Mouse (Mus musculus) spleen, postnatal 10 days (tissue): ENCODE results near the gene Timd4.

Source experiments
- DNase-seq, 2 experiments: peaks; one replicate each; pipeline ENCODE4 v3.0.0; 2021 to 2022; ENCODE audit warnings: low spot score in 2 of 2

Gene Timd4

GRCm38 (mm10) chr11:46810511-46810910 is at the start of gene Timd4:
TSS of gene Timd4 (plus strand) at chr11:46810800.
- no peak for DNase-seq

GRCm38 (mm10) chr11:46776879-46777278 is 33.7 kb upstream of the Timd4 start:
- DNase-seq: no peak

- DNase-seq: no peak
These were observed 30.8 kb upstream of the Timd4 start for GRCm38 (mm10) chr11:46779811-46780210.

DNA sequence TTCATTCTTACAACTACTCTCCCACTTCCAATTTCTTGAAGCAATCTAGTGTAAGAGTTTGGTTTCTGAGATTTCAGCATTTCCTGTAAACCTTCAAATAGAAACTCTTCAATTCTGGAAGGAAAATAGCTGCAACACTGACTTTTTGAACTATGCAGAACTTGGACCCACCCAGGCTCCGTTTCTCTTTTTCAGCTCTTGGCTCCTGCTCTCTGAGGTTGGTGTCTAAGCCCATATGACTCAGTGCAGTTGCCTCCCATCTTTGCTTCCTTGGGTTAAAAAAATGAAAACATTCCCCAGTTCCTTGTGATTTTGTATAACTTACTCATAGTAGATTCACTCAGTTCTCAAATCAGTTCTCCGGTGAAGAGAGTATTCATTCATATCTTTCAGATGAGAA is 6.2 kb upstream of the Timd4 start:
- DNase-seq: no peak

GRCm38 (mm10) chr11:46817692-46818091 is 7.1 kb downstream of the Timd4 start:
- DNase-seq: no peak

DNA sequence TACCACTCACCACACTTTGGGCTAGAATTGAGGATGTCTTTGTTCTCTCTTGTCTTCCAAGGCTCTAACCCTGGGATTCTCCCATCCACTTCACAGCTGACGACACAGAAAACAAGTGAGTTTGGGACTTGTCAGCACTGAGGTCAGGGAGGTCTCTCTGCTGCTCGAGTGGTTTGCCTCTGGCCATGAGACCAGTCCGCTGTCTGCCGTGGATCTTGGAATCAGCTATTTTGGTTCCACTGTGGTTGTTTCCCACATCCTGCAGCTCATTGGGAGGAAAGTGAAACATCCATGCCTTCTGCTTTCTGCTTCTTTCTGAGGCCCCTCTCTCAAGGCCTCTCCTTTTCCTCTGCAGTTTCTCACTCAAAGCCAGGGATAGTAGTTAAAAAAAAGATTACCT is 9.3 kb downstream of the Timd4 start:
- no peak for DNase-seq

- no peak for DNase-seq
These were observed 19.7 kb downstream of the Timd4 start for GRCm38 (mm10) chr11:46830348-46830747.

GRCm38 (mm10) chr11:46835080-46835479 is 24.5 kb downstream of the Timd4 start:
- DNase-seq: no peak

DNA sequence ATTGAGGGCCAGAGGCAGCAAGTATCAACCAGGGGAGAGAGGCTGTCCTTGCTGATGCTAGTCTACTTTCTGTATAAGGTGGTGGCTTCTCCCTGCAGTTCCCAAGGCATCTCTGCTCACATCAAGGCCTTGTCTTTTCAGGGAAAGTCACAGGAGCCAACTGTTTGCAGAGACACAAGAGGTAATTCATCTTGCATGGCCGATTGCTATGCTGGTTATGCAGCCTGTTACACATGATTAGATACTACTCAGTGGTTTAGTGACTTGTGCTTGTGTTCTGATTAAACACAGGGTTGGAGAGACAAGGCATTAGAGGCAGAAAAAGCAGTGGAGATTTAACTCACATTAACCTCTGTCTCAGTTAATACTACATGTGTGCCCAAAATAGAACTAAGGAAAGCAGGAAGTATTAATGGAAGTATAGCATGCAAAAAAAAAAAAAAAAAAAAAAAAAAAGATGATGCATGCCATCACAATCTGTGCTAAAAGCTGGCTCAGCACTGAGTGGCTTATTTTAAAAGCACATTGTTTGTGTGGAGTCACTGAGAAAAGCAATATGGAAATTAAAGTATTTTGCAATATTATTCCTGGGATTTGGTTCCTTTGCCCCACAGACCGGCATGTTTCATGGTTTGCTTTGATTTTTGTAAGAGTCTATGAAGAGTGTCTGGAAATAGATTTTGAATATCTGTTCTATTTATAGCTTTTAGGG is 31.6 kb downstream of the Timd4 start:
- DNase-seq: no peak

- no peak for DNase-seq
These were observed 36.1 kb downstream of the Timd4 start for GRCm38 (mm10) chr11:46846661-46847060.

- DNase-seq: no peak
These were observed 37.2 kb downstream of the Timd4 start for GRCm38 (mm10) chr11:46847827-46848220.

DNA sequence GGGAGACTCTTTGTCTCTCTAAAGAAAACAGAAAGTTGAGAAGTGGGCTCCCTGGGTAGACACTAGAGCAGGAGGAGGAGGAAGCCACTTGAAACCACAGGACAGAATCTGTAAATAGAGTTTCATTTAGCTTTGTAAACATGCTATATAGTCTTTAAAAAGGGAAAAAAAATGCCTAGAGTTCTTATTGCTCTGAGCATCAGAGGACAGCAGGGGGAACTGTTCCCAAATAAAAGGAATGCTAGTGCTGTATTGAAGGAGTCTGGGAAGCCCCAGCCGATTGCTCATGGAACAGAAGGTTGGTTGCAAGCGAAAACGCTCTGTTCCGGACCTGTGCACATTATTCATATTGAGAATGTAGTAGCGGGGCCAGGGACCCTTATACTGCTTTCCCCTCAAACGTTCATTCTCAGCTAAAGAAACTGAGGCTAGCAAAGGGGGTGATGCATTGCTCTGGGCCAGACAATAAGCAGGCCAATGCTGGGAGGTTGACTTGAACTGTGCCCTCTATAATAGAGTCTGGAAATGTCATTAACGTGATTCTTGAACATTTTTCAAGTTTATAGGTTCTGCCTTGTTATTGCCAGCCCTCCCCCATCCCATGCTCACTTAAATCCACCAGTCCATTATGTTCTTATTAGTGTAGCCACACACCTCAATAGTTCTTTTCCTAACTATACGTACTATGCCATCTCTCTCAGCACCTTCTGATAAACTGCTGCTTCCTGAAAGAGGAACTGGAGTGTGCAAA is 37.8 kb downstream of the Timd4 start:
- DNase-seq: no peak

GRCm38 (mm10) chr11:46864809-46865208 is 54.2 kb downstream of the Timd4 start:
- no peak for DNase-seq

GRCm38 (mm10) chr11:46868594-46868993 is 58.0 kb downstream of the Timd4 start:
- no peak for DNase-seq

DNA sequence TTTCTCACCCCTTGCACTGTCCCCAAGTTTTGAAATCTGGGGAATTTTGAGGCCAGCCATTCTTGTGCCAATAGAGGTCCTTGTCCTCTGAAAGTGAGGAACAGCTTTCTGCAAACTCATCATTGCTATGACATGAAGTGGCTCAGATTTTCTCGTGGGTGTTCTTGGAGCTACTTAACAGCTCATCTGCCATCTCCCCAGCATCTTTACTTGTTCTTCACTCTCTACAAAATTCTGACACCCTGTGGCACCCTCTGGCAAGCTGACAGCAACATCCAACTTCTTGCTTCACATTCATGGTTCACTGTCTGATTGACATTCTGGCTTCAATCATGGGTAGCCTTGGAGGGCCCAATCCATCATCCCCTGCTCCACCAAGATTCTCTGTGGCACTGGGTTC is 65.2 kb downstream of the Timd4 start:
- DNase-seq: no peak

DNA sequence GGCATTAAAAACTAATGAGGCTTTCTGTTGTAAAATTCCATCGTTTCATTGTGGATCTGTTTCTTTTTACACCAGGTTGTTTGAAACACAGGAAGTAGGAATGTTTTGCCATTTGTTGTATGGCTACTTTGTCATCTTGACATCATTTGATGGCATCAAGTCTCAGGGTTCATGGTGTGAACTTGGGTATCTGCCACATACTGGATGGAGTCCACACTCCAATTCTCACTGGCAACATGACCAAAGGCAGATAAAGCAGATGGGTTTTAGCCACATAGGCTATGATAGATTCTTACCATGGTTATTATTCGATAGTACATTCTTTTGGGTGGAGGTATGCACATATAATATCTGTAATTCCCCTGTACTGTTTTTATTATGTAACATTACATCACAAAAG is 71.9 kb downstream of the Timd4 start:
- no peak for DNase-seq

GRCm38 (mm10) chr11:46889093-46889492 is 78.5 kb downstream of the Timd4 start:
- no peak for DNase-seq
